26 mouse cellular contexts compared by ENCODE assay signal in genomic region chr8:71547590-71547989, GRCm38 (mm10). TPM values are rescaled to one million over a fixed set of nuclear protein-coding genes. Genes with fewer than 3 reads are reported as not detected.
"Had no signal": no experiment of that assay in that cellular context is flagged by ENCODE, and none has a peak within 500 bp of the region (broad histone marks: within the 10 kb centered on the region; RNA-seq: fewer than 3 reads in every experiment).

No protein-coding gene starts in this region.

- H3K9ac ChIP-seq: hindbrain, embryonic 12.5 days; hindbrain, embryonic 14.5 days; intestine, embryonic 15.5 days; limb, embryonic 12.5 days had no signal

- H3K4me3 ChIP-seq: gastrocnemius, adult 2 months; hindbrain, embryonic 10.5 days; hindbrain, embryonic 12.5 days; intestine, embryonic 15.5 days; left cerebral cortex, adult 2 months; limb, embryonic 10.5 days; limb, embryonic 12.5 days had no signal

- H3K9me3 ChIP-seq: hindbrain, embryonic 10.5 days; hindbrain, embryonic 12.5 days; intestine, embryonic 15.5 days; limb, embryonic 10.5 days; limb, embryonic 12.5 days had no signal

- DNase-seq: gastrocnemius, adult 2 months; gastrocnemius, postnatal 10 days; gastrocnemius, postnatal 25 days; heart, adult 18-20 months; heart, postnatal 10 days; heart, postnatal 4 days; kidney, adult 18-20 months; kidney, adult 8-10 months; kidney, postnatal 10 days; kidney, postnatal 25 days; kidney, postnatal 4 days; liver had no signal

- H3K27ac ChIP-seq: gastrocnemius, adult 2 months; hindbrain, embryonic 10.5 days; hindbrain, embryonic 12.5 days; hindbrain, embryonic 14.5 days; intestine, embryonic 15.5 days; left cerebral cortex, adult 2 months; limb, embryonic 10.5 days; limb, embryonic 12.5 days had no signal

- H3K27me3 ChIP-seq: hindbrain, embryonic 12.5 days; intestine, embryonic 15.5 days; limb, embryonic 12.5 days had no signal

- H3K4me2 ChIP-seq: heart, embryonic 11.5 days; hindbrain, embryonic 12.5 days; hindbrain, embryonic 14.5 days; intestine, embryonic 15.5 days; limb, embryonic 12.5 days had no signal

- ATAC-seq: hindbrain, embryonic 16.5 days; inflammation-experienced regulatory T-cells, adult 6 months; intestine, embryonic 15.5 days; intestine, postnatal 0 days had no signal

RNA-seq across cellular contexts. Expression of gene Nxnl1, which starts 18.8 kb away (rescaled TPM):
- polyA plus RNA-seq: frontal cortex, adult 2 months; heart, embryonic 11.5 days; heart, embryonic 14.5 days; hindbrain, embryonic 10.5 days; hindbrain, embryonic 12.5 days; hindbrain, embryonic 16.5 days; intestine, postnatal 0 days; limb, embryonic 10.5 days; limb, embryonic 12.5 days; limb, embryonic 14.5 days had no signal
